ENCODE assay signal across 17 mouse cellular contexts in the genomic region with DNA sequence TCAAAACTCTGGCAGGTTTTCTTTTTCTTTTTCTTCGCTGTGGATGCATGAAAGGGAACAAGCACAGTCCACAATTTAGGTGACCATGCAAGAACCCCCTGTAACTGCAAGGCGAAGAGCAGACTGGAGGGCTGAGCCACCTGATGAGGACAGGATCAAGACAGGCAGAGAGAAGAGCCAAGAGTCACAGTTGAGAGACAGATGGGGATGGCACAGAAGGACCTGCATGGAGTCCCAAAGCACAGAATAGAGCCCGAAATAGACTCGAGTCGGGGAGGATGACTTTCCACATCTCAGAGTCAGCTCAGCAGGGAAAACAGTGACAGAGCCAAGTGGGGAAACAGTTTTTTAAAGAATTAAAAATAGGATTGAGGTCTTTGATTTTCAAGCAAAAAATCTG. TPM values are rescaled to one million over a fixed set of nuclear protein-coding genes. Genes with fewer than 3 reads are reported as not detected.
DNase-seq lines count a peak whose midpoint lies in the region; ATAC-seq and TF ChIP-seq lines count a peak whose summit lies in the region.
"Had no signal": no experiment of that assay in that cellular context is flagged by ENCODE, and none has a peak within 500 bp of the region (broad histone marks: within the 10 kb centered on the region; RNA-seq: fewer than 3 reads in every experiment).

No protein-coding gene starts in this region.

- no peak overlapping the region for H3K4me3 ChIP-seq in cerebellum, adult 2 months (replicated peaks; ENCODE audit: insufficient read depth, low read depth, low read length)
- no peak overlapping the region for H3K4me3 ChIP-seq in hindbrain, embryonic 13.5 days
- H3K4me3 ChIP-seq in hindbrain, embryonic 16.5 days (ENCODE audit: low read length), result no peak overlapping the region
- no peak overlapping the region for H3K4me3 ChIP-seq in liver, embryonic 11.5 days (ENCODE audit: low read depth, low read length)
- no peak overlapping the region for H3K4me3 ChIP-seq in liver, postnatal 0 days (ENCODE audit: low read depth, low read length)
- H3K4me3 ChIP-seq: embryonic facial prominence, embryonic 15.5 days; forebrain, embryonic 15.5 days; heart, embryonic 12.5 days; limb, embryonic 10.5 days; megakaryocyte, embryonic 14.5 days; stomach, embryonic 15.5 days had no signal

- no peak overlapping the region for H3K9ac ChIP-seq in hindbrain, embryonic 13.5 days
- H3K9ac ChIP-seq in hindbrain, embryonic 16.5 days (ENCODE audit: low read depth, low read length), result no peak overlapping the region
- no peak overlapping the region for H3K9ac ChIP-seq in liver, embryonic 11.5 days (ENCODE audit: low read depth, low read length)
- no peak overlapping the region for H3K9ac ChIP-seq in liver, postnatal 0 days (replicated peaks)
- H3K9ac ChIP-seq: embryonic facial prominence, embryonic 15.5 days; forebrain, embryonic 15.5 days; heart, embryonic 12.5 days; stomach, embryonic 15.5 days had no signal

- no peak for TF ChIP-seq CTCF in cerebellum, adult 2 months (IDR thresholded peaks at IDR 0.05; ENCODE audit: borderline replicate concordance, insufficient read depth, low read depth, low read length)
- TF ChIP-seq CTCF in liver, postnatal 0 days (IDR thresholded peaks at IDR 0.05; ENCODE audit: low read depth), result no peak

- peak; percentile 33 to 68 for DNase-seq in cerebellum, adult 2 months
- no peak for DNase-seq in cerebellum, adult 11 months
- DNase-seq in liver, embryonic 11.5 days (ENCODE audit: low spot score), result no peak
- DNase-seq in liver, postnatal 0 days, result no peak
- DNase-seq in brain, adult 2 months (ENCODE audit: low read depth, low spot score), result peak; percentile 76
- no peak for DNase-seq in left cerebral cortex, postnatal 10 days (ENCODE audit: extremely low spot score in 1 of 2, low spot score in 2 of 2)

- no peaks in the 10 kb centered on the region for H3K36me3 ChIP-seq in hindbrain, embryonic 13.5 days
- H3K36me3 ChIP-seq in hindbrain, embryonic 16.5 days (ENCODE audit: control insufficient read depth, insufficient read depth, low read length), result no peaks in the 10 kb centered on the region
- peaks cover 9% of the 10 kb centered on the region; the same call in 1 of the 2 replicates for H3K36me3 ChIP-seq in liver, embryonic 11.5 days (ENCODE audit: control insufficient read depth, insufficient read depth, low read length)
- peaks cover 13% of the 10 kb centered on the region for H3K36me3 ChIP-seq in liver, postnatal 0 days (replicated peaks; ENCODE audit: insufficient read depth, low read length)
- H3K36me3 ChIP-seq: embryonic facial prominence, embryonic 15.5 days; forebrain, embryonic 15.5 days had no signal

- WGBS in cerebellum, adult 2 months, result 14% methylated on average over 5 of the region's 5 CpGs
- WGBS in hindbrain, embryonic 13.5 days, result 69% methylated on average over 5 of the region's 5 CpGs
- 68% methylated on average over 5 of the region's 5 CpGs for WGBS in hindbrain, embryonic 16.5 days
- 70% methylated on average over 5 of the region's 5 CpGs for WGBS in liver, embryonic 11.5 days
- WGBS in liver, postnatal 0 days (ENCODE audit: insufficient replicate concordance), result 68% methylated on average over 5 of the region's 5 CpGs

- H3K27me3 ChIP-seq in cerebellum, adult 2 months (ENCODE audit: control insufficient read depth, insufficient read depth, low read length), result no peaks in the 10 kb centered on the region
- H3K27me3 ChIP-seq in hindbrain, embryonic 13.5 days, result no peaks in the 10 kb centered on the region
- no peaks in the 10 kb centered on the region for H3K27me3 ChIP-seq in hindbrain, embryonic 16.5 days (replicated peaks; ENCODE audit: control insufficient read depth, insufficient read depth, low read length)
- H3K27me3 ChIP-seq in liver, embryonic 11.5 days (replicated peaks; ENCODE audit: control insufficient read depth, insufficient read depth, low read length), result no peaks in the 10 kb centered on the region
- H3K27me3 ChIP-seq in liver, postnatal 0 days (ENCODE audit: insufficient read depth, low read length), result no peaks in the 10 kb centered on the region
- H3K27me3 ChIP-seq: embryonic facial prominence, embryonic 15.5 days; forebrain, embryonic 15.5 days; heart, embryonic 12.5 days; megakaryocyte, embryonic 14.5 days; stomach, embryonic 15.5 days had no signal

- no peak for TF ChIP-seq POLR2A in cerebellum, adult 2 months (IDR thresholded peaks at IDR 0.05; ENCODE audit: borderline replicate concordance, insufficient read depth, low read length)

- no peak for TF ChIP-seq EP300 in liver, postnatal 0 days (IDR thresholded peaks at IDR 0.05; ENCODE audit: low read depth)

- H3K27ac ChIP-seq in cerebellum, adult 2 months (ENCODE audit: insufficient read depth, low read length), result peak overlapping the region; percentile 15; the same call in 1 of the 2 replicates
- H3K27ac ChIP-seq in hindbrain, embryonic 13.5 days, result 0 out of 2 replicates have a peak overlapping the region, but pooled peaks have one; percentile 42
- H3K27ac ChIP-seq in hindbrain, embryonic 16.5 days (ENCODE audit: low read depth, low read length), result no peak overlapping the region
- peak overlapping the region; percentile 16; the same call in 1 of the 2 replicates for H3K27ac ChIP-seq in liver, embryonic 11.5 days (ENCODE audit: low read depth, low read length)
- no peak overlapping the region for H3K27ac ChIP-seq in liver, postnatal 0 days (ENCODE audit: low read depth)
- H3K27ac ChIP-seq: embryonic facial prominence, embryonic 15.5 days; forebrain, embryonic 15.5 days; kidney, postnatal 0 days; limb, embryonic 10.5 days; stomach, embryonic 15.5 days had no signal

- intact Hi-C loops in left cerebral cortex, postnatal 10 days (cut with DNase I), result loop anchor here (5.0 to 10.0 kb wide), 2 partner anchors 169 to 272 kb away; no protein-coding TSS in a partner anchor

- H3K4me2 ChIP-seq in hindbrain, embryonic 13.5 days, result no peak overlapping the region
- H3K4me2 ChIP-seq in hindbrain, embryonic 16.5 days (ENCODE audit: low read length), result no peak overlapping the region
- no peak overlapping the region for H3K4me2 ChIP-seq in liver, embryonic 11.5 days
- no peak overlapping the region for H3K4me2 ChIP-seq in liver, postnatal 0 days (ENCODE audit: low read depth, low read length)
- H3K4me2 ChIP-seq: embryonic facial prominence, embryonic 15.5 days; forebrain, embryonic 15.5 days; heart, embryonic 12.5 days; stomach, embryonic 15.5 days had no signal

- no peak for ATAC-seq in hindbrain, embryonic 13.5 days (ENCODE audit: low FRiP score)
- ATAC-seq in hindbrain, embryonic 16.5 days, result no peak
- ATAC-seq in liver, embryonic 11.5 days (replicated peaks; ENCODE audit: low FRiP score), result no peak
- ATAC-seq in liver, postnatal 0 days, result no peak
- ATAC-seq: CD4-positive, CD25-positive, alpha-beta regulatory T cell, adult 4 months; forebrain, embryonic 15.5 days; intestine, embryonic 16.5 days had no signal

- no peaks in the 10 kb centered on the region for H3K9me3 ChIP-seq in hindbrain, embryonic 13.5 days
- no peaks in the 10 kb centered on the region for H3K9me3 ChIP-seq in hindbrain, embryonic 16.5 days (ENCODE audit: control insufficient read depth, low read length)
- H3K9me3 ChIP-seq in liver, embryonic 11.5 days (ENCODE audit: control insufficient read depth, low read length), result no peaks in the 10 kb centered on the region
- no peaks in the 10 kb centered on the region for H3K9me3 ChIP-seq in liver, postnatal 0 days (ENCODE audit: low read length)
- H3K9me3 ChIP-seq: embryonic facial prominence, embryonic 15.5 days; forebrain, embryonic 15.5 days; heart, embryonic 12.5 days; limb, embryonic 10.5 days; megakaryocyte, embryonic 14.5 days; stomach, embryonic 15.5 days had no signal

- peaks cover 6% of the 10 kb centered on the region for H3K4me1 ChIP-seq in cerebellum, adult 2 months (ENCODE audit: control insufficient read depth, insufficient read depth, low read length)
- no peaks in the 10 kb centered on the region for H3K4me1 ChIP-seq in hindbrain, embryonic 13.5 days (replicated peaks)
- H3K4me1 ChIP-seq in hindbrain, embryonic 16.5 days (ENCODE audit: control insufficient read depth, insufficient read depth, low read depth, low read length), result no peaks in the 10 kb centered on the region
- no peaks in the 10 kb centered on the region for H3K4me1 ChIP-seq in liver, embryonic 11.5 days (replicated peaks; ENCODE audit: control insufficient read depth, insufficient read depth, low read length)
- no peaks in the 10 kb centered on the region for H3K4me1 ChIP-seq in liver, postnatal 0 days (ENCODE audit: insufficient read depth)
- H3K4me1 ChIP-seq: limb, embryonic 10.5 days; stomach, embryonic 15.5 days had no signal

RNA-seq across cellular contexts. Expression of a gene that starts 50.9 kb away (rescaled TPM):
- polyA plus RNA-seq in cerebellum, adult 2 months (2012; rRNA removed), result 39.5 and 49.4 TPM in 2 replicates
- polyA plus RNA-seq in hindbrain, embryonic 13.5 days (2015; fragmentation: Nextera tagmentation; extraction: Ambion mirVana), result 30.9 and 34.9 TPM in 2 replicates
- 45.1 and 49.6 TPM in 2 replicates for polyA plus RNA-seq in hindbrain, embryonic 16.5 days (2015; fragmentation: Nextera tagmentation; extraction: Ambion mirVana)
- 57.1 and 63.5 TPM in 2 replicates for polyA plus RNA-seq in liver, embryonic 11.5 days (2014; fragmentation: Nextera tagmentation; extraction: Ambion mirVana)
- 7.1 and 10.5 TPM in 2 replicates for polyA plus RNA-seq in liver, postnatal 0 days (2015; fragmentation: Nextera tagmentation; extraction: Ambion mirVana)
- 10 to 100 TPM; 27.4 to 27.6 TPM for total RNA-seq in left cerebral cortex, postnatal 10 days (2021)

Comparison
In these comparisons a context has a peak if more than half of its experiments do, and no peak if none do; other contexts are left out.
1. DNase-seq: peak in cerebellum, adult 2 months (2 of 2) and brain, adult 2 months (single experiment); none in cerebellum, adult 11 months (single experiment), liver, embryonic 11.5 days (single experiment), liver, postnatal 0 days (single experiment) and left cerebral cortex, postnatal 10 days (0 of 2).
2. H3K27ac ChIP-seq: peak in cerebellum, adult 2 months (single experiment), hindbrain, embryonic 13.5 days (single experiment) and liver, embryonic 11.5 days (single experiment); none in hindbrain, embryonic 16.5 days (single experiment) and liver, postnatal 0 days (single experiment).